Mouse (Mus musculus) gastrocnemius, postnatal 25 days (tissue): Measurements from ENCODE around the gene Nup43. TPM values are rescaled to one million over a fixed set of nuclear protein-coding genes. Genes with fewer than 3 reads are reported as not detected.
"Not testable (repeated sequence)": the region's sequence is repeated elsewhere in the genome, so short reads cannot be mapped to it uniquely, and the experiment has no call there.

Experiments
- DNase-seq: peaks from one replicate; pipeline ENCODE4 v3.0.0; 2022
- long read RNA-seq, 2 experiments: library from polyadenylated mRNA; stranded (forward); transcript quantifications; one replicate each; pipeline ENCODE4 v2.0.0; 2021
- total RNA-seq, 2 experiments: library from RNA; stranded (reverse); gene quantifications; 1 replicate in 1 of 2; 2 replicates in 1 of 2; pipeline ENCODE4 v1.2.3; 2021

The Nup43 gene
- total RNA-seq, result 1 to 10 TPM; 4.9 to 5.1 TPM
- long read RNA-seq, experiment 1, transcript Nup43-201 (8 exons, 1,286 nt), result major isoform, 12 of 13 reads
- long read RNA-seq, experiment 1, partial matches to known transcripts, result 0 of 13 reads
- long read RNA-seq, experiment 1, other reads (novel, unspliced or antisense), result 1 of 13 reads
- long read RNA-seq, experiment 2, partial matches to known transcripts, result 0 of 3 reads
- long read RNA-seq, experiment 2, other reads (novel, unspliced or antisense), result 1 of 3 reads

GRCm38 (mm10) chr10:7667342-7667802, at the start of gene Nup43:
TSS of gene Nup43 (plus strand) at chr10:7667503.
- DNase-seq, result peak; percentile 86

GRCm38 (mm10) chr10:7617556-7617955, 49.7 kb upstream of the Nup43 start:
- DNase-seq, result not testable (repeated sequence)

- no peak for DNase-seq
Observed at GRCm38 (mm10) chr10:7619821-7620241, 47.5 kb upstream of the Nup43 start.

GRCm38 (mm10) chr10:7620723-7621122, 46.6 kb upstream of the Nup43 start:
- no peak for DNase-seq

GRCm38 (mm10) chr10:7622378-7622777, 44.9 kb upstream of the Nup43 start:
- DNase-seq, result peak; percentile 26

GRCm38 (mm10) chr10:7623861-7624518, 43.3 kb upstream of the Nup43 start:
- no peak for DNase-seq

- DNase-seq, result peak; percentile 13
Observed at GRCm38 (mm10) chr10:7629092-7629491, 38.2 kb upstream of the Nup43 start.

- no peak for DNase-seq
Observed at GRCm38 (mm10) chr10:7630286-7630685, 37.0 kb upstream of the Nup43 start.

- DNase-seq, result no peak
Observed at GRCm38 (mm10) chr10:7630951-7631720, 36.2 kb upstream of the Nup43 start.

GRCm38 (mm10) chr10:7640366-7640765, 26.9 kb upstream of the Nup43 start:
- no peak for DNase-seq

- DNase-seq, result no peak
Observed at GRCm38 (mm10) chr10:7645911-7646310, 21.4 kb upstream of the Nup43 start.

GRCm38 (mm10) chr10:7649059-7649458, 18.2 kb upstream of the Nup43 start:
- DNase-seq, result no peak

- DNase-seq, result no peak
Observed at GRCm38 (mm10) chr10:7651057-7651456, 16.2 kb upstream of the Nup43 start.

GRCm38 (mm10) chr10:7662471-7663141, 4.7 kb upstream of the Nup43 start:
- DNase-seq, result no peak

GRCm38 (mm10) chr10:7663159-7664026, 3.9 kb upstream of the Nup43 start:
- peak; percentile 92 for DNase-seq

GRCm38 (mm10) chr10:7664027-7664526, 3.2 kb upstream of the Nup43 start:
- no peak for DNase-seq

- no peak for DNase-seq
Observed at GRCm38 (mm10) chr10:7664889-7665288, 2.4 kb upstream of the Nup43 start.

GRCm38 (mm10) chr10:7673673-7674072, 6.4 kb downstream of the Nup43 start:
- DNase-seq, result no peak

- DNase-seq, result peak; percentile 85
Observed at GRCm38 (mm10) chr10:7680731-7681301, 13.5 kb downstream of the Nup43 start, which contains the start of the genes Pcmt1 and Lats1. TSS of gene Pcmt1 (minus strand) at chr10:7681136. TSS of gene Lats1 (plus strand) at chr10:7681214.

- DNase-seq, result peak; percentile 84
Observed at GRCm38 (mm10) chr10:7681343-7682025, 14.2 kb downstream of the Nup43 start.
